Mouse (Mus musculus): ENCODE data around the gene Eva1b.

GRCm38 (mm10) chr4:126113243-126113642 lies 34.3 kb upstream of the Eva1b start:
- TF ChIP-seq POLR2A (IDR thresholded peaks at IDR 0.05; ENCODE audit: low read depth, low read length) (no peak), CTCF (conservative IDR thresholded peaks at IDR 0.05; ENCODE audit: insufficient read depth, insufficient read length, low read depth, low read length) (no peak)
